Mouse (Mus musculus) inflammation-experienced regulatory T-cells, adult 6 months (primary cell): Measurements from ENCODE around the gene Map4. TPM values are rescaled to one million over a fixed set of nuclear protein-coding genes. Genes with fewer than 3 reads are reported as not detected.
"Not testable (repeated sequence)": the region's sequence is repeated elsewhere in the genome, so short reads cannot be mapped to it uniquely, and the experiment has no call there.

Source experiments
- ATAC-seq: one replicate; pipeline ENCODE4 v1.8.0; 2017
- polyA plus RNA-seq, 3 experiments: library from polyadenylated mRNA; unstranded; fragments of 100-300 nt; shearing (Covaris generic); gene quantifications; one replicate each; pipeline ENCODE4 v1.2.1; 2017

Map4 gene
- polyA plus RNA-seq, 3 experiments from 2014 or later, result 32.9 to 44.2 (median 35.5) TPM

DNA sequence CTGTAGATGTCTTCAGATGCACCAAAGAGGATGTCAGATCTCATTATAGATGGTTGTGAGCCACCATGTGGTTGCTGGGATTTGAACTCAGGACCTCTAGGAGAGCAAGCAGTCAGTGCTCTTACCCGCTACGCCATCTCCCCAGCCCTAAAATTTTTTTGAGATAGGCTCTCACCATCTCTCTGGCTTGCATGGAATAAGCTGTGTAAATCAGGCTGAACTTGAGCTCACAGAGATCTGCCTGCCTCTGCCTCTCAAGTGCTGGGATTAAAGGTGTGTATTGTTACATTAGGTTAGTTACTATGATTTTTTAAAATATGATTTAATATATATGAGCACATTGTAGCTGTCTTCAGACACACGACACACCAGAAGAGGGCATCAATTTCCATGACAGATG lies 2.1 kb upstream of the Map4 start:
- ATAC-seq, result no peak

DNA sequence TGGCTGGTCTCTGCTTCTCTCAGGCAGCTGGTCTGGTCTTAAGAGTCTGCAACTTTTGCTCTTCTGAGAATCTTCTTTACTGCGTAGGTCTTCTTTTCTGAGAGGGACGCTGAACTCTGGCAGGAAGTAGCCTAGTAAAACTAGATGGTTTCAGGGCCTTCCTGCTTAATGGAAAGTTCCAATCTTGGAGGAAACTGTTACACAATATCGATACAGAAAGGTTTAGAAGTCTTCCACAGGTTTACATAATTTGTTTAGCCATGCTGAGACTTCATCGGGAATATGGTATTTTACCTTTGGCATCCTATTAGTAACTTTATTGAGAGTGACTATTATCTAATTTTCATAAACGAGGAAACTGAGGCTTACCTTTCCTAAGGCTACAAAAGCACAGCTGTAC lies 1.2 kb upstream of the Map4 start:
- no peak for ATAC-seq

DNA sequence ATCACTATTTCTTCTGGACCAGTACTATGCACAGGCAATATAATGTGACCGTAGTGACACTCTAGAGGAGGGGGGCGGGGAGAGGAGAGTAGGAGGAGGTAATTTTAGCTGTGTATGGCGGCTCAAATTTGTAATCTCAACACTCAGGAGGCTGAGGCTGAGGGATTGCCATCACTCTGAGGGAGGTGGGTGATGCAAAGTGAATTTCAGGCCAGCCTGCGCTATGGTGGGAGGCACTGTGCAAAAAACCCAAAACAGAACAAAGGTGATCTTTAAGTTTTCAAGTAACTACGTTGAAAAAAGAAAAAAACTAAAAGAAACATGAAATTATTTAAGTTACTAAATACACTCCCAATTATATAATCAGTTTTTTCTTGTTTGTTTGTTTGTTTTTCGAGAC lies 508 bp upstream of the Map4 start:
- ATAC-seq, result no peak

DNA sequence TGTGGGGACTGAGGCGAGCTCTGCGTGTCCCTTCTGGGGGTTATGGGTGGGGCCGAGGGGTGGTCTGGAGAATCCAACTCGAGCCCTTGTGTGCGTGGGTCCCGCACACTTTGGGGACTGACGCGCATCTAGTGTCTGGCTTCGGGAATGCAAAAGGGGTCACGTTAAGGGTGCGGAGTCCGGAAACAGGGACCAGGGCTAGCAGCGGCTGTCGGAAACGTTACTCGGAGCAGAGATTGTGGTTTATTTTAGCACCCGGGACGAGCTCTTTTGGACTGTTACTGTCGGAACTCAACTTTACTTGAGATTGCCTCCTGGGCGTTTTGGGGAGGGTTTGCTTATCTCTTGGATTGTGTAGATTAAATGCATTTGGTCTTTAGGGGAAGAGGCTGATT lies 1.1 kb downstream of the Map4 start:
- peak; percentile 10 for ATAC-seq

DNA sequence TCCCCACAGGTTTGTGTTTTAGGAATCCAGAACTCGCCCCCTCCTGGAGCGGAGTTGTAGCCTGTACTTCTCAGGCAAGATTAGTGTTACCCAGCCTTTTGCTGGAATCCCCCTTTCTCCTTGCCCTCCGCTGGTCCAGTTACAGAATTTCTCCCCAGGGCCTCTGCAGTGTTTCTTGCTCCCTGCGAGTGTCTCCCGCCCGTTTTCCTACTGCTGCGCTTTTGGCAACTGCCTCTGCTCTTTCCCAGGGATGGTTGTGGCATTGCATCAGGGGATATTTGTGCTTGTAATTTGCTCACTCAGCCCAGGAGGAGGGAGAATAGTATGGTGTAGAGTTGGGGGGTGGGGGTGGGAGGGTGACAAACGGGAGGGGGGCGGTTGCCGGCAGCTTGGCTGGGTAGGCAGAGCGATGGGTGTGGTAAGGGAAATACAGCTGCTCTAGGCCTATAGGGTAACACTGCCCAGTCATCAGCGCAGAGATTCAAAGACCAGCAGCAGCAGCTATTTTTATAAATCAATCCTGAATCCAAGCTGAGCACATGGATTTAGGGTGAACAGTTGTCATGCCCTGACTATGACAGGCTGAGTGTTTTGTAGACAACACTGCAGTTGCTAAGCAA lies 1.6 kb downstream of the Map4 start:
- no peak for ATAC-seq

DNA sequence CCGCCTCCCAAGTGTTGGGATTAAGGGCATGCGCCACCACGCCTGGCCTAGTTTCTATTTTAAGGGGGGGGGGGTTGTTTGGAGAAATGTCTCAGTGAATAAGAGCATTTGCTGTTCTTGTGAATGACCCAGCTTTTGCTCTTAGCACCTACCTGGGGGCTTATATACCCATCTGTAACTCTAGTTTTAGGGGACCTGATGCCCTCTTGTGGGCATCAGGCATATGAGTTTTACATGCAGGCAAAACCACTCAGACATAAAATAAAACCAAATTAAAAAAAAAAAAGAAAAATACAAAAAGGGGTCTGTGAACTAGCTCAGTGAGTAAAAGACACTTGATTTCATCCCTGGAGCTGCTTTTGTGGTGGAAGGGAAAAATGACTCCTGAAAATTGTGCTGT lies 8.1 kb downstream of the Map4 start:
- no peak for ATAC-seq

DNA sequence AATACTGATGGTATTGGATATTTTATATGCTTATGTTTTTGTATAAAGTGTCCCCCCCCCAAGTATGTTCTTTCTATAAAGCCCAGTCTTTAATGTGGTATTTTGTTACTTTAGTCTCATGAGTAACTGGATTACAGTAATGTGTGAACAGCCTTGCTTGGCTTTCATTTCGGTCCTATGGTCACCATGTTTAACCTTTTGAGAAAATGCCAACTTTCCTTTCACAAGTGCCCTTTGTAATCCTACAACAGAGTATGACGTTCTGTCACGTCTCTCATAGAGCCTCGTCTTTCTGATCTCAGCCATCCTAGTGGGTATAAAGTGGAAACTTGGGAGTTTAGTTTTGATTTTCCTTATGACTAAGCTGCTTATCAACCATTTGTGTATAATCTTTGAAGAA lies 11.5 kb downstream of the Map4 start:
- ATAC-seq, result no peak

DNA sequence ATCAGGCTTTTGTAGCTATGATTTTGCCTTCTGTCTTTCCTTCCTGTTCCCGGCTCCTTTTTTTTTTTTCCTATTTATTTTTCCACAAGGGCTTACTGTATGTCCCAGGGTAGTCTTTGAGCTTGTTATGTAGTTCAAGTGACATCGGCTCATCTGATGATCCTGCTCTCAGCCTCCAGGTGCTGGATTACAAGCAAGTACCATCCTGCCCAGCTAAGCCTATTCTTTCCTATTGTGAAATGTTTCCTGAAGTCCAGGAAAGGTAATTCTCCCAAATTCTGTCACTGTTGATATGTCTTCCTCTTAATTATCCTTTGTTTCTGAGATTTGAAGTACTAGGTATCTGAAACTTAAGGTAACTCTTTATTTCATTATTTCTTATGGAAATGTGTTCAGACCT lies 13.5 kb downstream of the Map4 start:
- no peak for ATAC-seq

DNA sequence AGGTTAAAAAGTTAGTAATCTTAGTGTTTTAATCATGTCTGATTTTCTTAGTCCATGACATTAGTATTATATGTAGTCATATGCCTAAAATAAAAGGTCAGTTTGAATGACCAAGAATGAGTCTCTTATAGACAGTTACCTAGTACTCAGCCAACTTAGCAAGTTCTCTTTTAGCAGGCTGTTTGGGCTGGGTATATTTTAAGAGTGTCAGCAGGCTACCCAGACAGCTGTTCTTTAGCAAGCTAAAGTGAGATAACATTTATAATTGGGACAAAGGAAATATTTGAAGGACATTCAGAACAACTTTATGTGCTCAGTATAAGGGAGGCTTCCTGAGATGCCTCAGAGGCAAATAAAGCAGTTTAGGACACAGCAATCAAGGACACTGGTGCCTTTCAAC lies 17.3 kb downstream of the Map4 start:
- no peak for ATAC-seq

DNA sequence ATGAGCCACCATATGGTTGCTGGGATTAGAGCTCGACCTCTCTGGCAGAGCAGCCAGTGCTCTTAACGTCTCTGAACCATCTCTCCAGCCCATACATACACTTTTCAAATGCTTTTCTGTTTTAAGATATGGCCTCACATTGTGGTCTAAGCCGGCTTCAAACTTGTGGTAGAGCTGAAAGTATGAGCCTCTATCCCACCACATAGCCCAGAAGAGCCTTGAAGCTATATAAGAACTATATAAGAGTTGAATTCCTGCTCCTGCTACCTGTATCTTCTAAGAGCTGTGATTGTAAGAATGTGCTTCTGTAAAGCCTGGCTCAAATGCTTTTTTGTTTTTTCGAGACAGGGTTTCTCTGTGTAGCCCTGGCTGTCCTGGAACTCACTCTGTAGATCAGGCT lies 18.5 kb downstream of the Map4 start:
- no peak for ATAC-seq

DNA sequence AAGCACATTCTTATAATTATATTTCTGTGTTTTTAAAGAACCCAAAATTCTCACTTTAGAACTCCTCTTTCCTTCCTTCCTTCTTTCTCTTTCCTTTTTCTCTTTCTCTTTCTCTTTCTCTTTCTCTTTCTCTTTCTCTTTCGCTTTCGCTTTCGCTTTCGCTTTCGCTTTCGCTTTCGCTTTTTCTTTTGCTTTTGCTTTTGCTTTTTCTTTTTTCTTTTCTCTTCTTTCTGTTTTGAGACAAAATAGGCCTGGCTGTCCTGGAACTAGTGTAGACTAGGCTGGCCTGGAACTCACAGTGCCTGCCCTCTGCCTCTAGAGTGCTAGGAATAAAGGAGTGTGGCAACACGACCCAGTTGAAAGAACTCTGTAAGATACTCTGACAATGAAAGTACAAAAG lies 22.3 kb downstream of the Map4 start:
- peak; percentile 25 for ATAC-seq

DNA sequence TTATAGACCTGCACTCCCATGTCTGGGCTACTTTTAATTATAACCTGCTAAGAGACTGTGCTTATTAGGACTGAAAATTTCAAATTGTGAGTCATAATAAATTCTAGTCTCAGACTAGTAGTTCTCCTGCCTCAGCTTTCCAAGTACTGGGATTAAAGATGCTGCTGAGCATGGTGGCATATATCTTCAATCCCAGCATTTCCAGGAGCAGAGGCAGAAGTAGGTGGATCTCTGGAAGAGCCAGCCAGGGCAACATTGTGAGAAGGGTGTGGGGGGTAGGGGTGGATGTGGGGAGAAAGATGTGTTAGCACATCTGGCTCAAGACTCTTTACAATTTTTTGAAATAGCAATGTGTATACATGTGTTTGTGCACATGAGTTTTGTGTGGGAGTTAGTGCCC lies 23.4 kb downstream of the Map4 start:
- ATAC-seq, result no peak

DNA sequence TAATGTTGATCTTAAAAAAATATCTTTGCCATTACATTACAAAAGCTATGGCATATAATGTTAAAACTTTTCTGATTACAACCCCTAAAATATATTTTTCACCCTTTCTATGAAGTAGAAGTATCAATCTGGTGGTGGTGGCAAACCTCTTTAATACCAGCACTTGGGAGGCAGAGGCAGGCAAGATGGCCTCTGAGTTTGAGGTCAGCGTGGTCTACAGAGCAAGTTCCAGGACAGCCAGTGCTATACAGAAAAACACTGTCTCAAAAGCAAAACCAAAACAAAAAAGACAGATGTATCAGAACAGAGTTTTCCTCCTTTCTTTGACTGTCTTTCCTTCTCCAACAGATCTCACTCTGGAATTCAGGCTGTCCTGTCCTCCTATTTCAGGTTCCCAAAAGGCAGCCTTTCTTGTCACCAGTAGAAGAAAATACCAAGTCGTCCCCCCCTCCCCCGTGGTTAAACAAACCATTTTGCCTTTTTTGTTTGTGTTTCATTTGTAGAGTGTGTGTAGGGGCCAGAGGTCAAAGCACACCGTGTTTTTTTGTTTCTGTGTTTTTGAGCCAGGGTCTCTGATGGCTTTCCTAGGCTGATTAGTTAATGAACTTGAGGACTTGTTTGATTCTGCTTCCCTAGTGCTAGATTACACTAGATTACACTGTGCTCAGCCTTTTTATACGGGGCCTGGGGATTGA lies 28.3 kb downstream of the Map4 start:
- no peak for ATAC-seq

DNA sequence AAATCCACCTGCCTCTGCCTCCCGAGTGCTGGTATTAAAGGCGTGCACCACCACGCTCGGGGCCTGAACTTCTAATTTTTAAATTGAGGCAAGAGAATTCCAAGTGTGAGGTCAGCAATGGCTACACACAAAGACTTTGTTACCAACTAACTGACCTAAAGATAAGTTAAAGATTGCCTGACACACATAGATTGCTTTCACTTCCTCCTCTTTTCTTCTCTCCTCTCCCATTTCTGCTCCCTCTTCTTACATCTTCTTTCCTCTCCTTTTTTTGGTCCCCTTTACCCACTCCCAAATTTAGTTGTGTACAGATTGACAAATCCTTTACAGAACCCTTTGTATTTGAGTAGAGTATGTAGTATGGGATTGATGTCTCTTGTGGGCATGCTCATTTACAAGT lies 29.3 kb downstream of the Map4 start:
- no peak for ATAC-seq

DNA sequence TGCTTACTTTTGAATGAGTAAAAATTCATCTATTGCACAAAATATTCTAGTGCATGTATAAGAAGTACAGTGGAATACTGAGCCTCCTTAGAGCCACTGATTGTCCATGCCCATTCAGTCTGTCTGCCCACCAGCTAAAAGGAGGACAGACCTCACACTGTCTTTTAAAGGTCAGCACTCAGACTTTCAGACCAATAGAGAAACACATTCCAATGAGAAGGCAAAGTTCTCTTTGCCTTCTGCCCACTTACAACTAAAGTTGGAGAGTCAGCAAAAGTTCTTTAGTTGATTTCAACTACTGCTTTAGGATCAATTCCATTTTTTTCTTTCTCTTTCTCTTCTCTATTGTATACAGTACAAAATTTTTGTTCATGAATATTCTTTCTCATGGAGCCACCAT lies 33.5 kb downstream of the Map4 start:
- no peak for ATAC-seq

DNA sequence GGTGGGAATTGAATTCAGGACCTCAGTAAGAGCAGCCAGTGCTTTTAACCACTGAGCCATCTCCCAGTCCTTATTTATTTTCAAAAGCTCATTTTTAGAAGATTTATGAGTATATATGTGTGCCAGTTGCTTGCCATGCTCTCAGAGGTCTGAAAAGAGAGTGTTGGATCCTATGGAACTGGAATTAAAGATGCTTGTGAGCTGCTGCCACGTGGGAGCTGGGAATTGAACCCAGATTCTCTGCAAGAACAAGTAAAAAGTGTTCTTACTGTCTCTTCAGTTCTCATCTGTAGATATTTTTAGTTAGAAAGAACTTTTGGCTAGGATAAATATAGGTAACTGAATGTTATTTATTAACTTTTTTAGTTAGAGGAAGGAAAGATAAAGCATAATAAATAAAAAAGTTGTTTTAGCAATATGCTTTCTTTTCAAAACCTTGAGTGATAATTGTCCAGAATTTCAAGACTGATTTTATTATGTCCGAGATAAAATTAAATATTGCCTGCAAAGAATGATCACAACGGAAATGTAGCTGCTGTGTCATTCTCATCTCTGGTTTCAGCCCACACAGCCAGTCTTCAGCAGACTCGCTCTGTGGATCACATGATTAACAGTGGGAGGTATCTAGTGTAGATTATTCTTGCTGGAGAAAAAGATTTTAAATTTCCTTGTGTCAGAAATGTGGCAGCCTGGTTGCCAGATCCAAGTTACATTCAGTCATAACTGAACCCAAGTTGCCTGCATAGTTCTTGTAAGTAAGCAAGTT lies 37.3 kb downstream of the Map4 start:
- no peak for ATAC-seq

DNA sequence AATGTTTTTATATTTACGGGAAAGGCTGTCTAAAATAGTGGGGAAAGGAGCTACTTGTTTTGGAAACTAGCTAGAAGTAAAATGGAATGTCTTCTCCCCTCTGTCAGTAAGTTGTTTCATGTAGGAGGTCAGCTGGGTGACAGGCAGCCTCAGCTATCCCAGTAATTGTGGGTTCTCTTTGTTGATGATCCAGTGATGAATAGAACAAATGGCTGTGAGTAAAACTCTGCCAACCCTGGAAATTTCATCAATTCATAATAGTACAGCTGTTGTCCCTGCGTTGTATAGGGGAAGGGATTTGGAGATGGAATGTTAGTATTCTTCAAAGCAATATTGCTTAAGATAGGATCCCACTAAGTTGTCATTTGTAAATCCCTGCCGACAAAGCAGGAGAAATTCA lies 37.9 kb downstream of the Map4 start:
- ATAC-seq, result no peak

DNA sequence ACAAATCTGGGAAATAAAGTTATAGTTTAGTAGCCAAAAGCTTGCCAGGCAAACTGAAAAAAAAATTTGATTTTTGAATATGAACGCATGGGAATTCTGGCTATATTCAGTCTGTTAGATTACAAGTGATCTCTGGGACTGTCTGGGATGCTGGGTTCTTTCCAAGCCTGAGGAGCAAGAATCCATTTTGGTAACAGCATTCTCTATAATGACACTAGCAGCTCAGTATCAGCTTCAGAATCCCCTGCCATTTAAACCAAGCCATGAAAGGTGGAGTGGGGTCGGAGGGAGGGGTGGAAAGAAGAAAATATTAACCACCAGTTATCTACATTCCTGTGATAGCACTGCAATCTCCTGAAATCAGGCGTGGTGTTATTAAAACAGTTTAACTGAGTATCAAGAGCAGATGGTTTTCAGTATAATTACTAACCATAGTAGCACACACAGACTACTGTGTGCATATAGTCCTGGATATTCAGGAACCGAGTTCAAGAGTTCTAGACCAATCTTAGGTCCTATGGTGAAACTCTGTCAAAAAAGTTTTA lies 38.6 kb downstream of the Map4 start:
- no peak for ATAC-seq

DNA sequence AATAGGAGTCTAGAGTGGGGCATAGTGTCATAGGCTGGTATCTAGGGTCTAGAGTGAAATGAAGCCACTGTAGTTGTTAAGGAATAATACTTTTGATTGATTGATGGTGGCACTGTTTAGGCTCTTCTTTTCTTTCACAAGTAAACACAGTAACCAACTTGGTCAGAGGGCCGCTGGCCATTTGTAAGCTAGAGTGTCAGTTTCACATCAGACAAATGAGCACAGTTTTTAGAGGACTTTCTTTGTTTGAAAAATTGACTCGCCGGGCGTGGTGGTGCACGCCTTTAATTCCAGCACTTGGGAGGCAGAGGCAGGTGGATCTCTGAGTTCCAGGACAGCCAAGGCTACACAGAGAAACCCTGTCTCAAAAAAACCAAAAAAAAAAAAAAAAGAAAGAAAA lies 40.5 kb downstream of the Map4 start:
- not testable (repeated sequence) for ATAC-seq

DNA sequence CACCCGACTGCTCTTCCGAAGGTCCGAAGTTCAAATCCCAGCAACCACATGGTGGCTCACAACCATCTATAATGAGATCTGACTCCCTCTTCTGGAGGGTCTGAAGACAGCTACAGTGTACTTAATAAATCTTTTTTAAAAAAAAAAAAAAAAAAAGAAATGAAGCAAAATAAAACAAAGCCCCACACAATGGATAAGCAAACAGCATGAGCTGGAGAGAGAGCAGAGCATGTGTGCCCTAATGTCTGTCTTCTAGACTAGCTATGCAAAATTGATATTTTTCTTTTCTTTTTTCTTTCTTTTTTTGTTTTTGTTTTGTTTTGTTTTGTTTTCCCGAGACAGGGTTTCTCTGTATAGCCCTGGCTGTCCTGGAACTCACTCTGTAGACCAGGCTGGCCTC lies 49.0 kb downstream of the Map4 start:
- not testable (repeated sequence) for ATAC-seq

DNA sequence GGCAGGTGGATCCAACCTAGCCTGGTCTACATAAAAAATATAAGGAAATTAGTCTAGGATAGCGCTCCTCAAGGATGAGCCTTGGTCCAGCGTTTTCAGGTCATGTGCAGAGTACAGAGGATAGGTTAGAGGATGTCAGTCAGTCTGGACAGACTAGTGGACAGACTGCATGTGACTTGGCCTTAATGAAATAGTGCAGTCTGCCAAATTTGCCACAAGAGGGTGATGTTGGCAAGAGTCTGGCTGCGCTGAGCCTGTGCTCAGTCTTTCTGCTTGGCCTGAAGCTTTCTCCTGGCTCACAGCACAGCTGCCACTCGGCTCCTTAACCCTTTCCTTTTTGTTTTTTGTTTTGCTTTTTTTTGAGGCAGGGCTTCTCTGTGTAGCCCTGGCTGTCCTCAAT lies 54.2 kb downstream of the Map4 start:
- no peak for ATAC-seq

DNA sequence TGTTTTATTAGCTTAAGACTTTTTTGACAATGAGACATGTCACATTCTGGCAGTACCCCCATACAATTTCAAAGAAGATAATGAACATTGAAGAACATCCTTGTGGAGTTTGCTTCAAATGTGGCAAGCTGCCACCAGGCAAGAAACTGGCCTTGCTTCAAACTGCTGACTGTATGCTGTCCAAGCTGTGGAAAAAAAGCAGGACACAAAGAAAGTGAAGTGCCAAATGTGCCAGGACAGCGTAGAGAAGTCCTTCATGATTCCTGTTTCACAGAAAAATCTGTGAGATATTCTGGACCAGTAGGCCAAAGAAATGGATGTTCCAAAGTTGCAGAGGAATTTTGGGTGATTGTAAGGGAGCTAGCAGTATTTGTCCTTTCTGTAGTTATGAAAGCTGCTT lies 57.8 kb downstream of the Map4 start:
- no peak for ATAC-seq

DNA sequence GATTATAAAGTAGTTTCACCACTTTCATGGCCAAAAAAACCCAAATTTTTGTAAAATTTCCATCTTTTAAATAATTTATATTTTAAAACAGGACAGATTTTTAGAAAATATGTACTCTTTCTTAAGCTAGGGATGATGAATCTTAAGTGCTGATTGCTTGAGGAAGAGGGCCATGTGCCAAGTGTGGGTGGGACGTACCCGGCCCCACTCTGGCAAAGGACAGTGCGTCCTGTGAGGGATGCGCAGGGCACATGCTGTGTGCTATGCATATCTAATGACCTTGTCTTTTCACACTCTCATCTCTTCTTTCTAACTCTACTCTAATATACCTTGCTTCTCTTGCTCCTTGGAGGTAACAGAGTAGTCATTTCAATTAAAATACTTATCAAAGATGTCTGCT lies 66.2 kb downstream of the Map4 start:
- ATAC-seq, result no peak

DNA sequence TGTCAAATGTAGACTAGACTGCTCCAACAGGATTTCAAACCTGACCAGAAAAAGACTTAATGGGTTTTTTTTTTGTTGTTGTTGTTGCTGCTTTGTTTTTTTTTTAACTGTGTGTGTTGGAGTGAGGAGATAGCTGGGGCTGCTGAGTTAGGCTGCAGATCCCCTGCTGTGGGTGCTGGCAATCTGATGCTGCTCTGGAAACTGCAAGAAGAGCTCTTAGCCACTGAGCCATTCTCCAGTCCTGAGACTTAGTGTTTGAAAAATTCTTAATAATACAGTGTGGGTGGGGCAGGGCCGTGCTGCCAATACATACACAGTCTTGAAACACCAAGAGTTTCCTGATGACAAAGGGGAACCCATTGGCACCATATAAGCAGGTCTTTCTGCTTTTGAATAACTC lies 70.7 kb downstream of the Map4 start:
- no peak for ATAC-seq
